Mouse (Mus musculus) megakaryocyte, embryonic 14.5 days (primary cell): ENCODE measurements around the gene Chadl.

Source experiments
- FLI1 ChIP-seq: IDR thresholded peaks from 2 replicates; pipeline ENCODE4 v1.6.1; 2012; ENCODE audit warnings: low read length, inconsistent platforms, mixed read lengths
- GATA1 ChIP-seq: IDR thresholded peaks from 3 replicates; pipeline ENCODE4 v1.6.1; 2012; ENCODE audit warnings: mixed read lengths, low read length, inconsistent platforms, borderline replicate concordance

DNA sequence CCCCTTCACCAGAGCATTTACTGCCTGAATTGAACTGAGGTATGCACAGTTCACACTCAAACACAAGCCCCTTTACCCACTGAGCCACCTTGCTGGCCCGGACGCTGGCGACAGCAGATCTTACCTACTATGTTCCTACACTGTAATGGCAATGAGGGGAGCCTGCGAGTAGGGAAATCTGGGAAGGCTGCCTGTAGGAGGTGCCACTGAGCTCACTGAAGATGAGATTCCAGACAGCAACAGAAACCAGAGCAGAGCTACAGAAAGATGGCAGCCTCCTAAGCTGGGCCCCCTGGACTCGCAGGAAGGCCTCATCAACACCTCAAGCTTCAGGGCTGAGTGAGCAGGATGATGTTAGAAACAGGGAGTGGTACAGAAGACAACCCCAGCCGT, 22.0 kb upstream of the Chadl start:
- TF ChIP-seq FLI1 (no peak), GATA1 (no peak)
